Mouse (Mus musculus): ENCODE measurements around the gene Card10. TPM values are rescaled to one million over a fixed set of nuclear protein-coding genes. Genes with fewer than 3 reads are reported as not detected.

The Card10 gene
- polyA plus RNA-seq, 1 experiment, result 28.3 TPM

DNA sequence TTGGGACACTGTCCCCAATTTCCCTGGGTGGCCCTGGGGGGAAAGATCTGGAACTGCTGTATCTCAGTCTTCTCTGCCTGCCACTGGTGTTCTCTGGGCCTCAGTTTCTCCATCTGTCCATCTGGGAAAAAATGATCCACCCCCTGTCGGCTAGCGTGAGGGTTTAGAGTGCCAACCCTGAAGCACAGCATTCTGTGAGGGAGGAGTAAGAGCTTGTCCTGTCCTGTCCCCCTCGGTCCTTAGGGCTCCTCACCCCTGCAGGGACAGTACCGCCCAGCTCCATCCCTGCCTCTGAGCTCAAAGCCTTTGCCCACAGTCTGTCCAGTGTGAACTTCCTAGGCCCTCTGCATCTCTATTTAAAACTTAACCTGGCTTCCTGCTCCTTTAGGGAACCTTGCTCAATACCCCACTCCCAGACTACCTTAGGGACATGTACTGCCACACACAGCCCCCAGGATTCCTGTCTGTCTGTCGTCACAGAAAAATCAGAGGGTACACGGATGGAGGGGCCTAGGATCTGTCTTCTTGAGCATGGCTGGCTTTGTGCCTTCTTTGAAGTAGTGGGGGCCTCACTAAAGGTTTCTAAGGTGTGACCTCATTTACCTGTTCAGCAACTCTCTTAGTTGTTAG, 38.4 kb upstream of the Card10 start:
- Histone ChIP-seq H3K36me3 (ENCODE audit: control insufficient read depth, insufficient read depth, low read length) (no peaks in the 10 kb centered on the region), H3K4me3 (ENCODE audit: low read depth, low read length) (no peak overlapping the region), H3K27ac (ENCODE audit: insufficient read depth, low read depth, low read length) (no peak overlapping the region), H3K27me3 (ENCODE audit: control insufficient read depth, insufficient read depth, low read length) (peaks cover 2% of the 10 kb centered on the region; the same call in 1 of the 2 replicates), H3K4me1 (ENCODE audit: control insufficient read depth, insufficient read depth, insufficient read length, low read length) (peaks cover 18% of the 10 kb centered on the region)
- TF ChIP-seq POLR2A (IDR thresholded peaks at IDR 0.05; ENCODE audit: low read depth, low read length) (no peak), CTCF (IDR thresholded peaks at IDR 0.05; ENCODE audit: extremely low read depth, insufficient read length, insufficient replicate concordance, low read depth, low read length) (no peak)
- WGBS, result 86% methylated on average over 6 of the region's 6 CpGs

DNA sequence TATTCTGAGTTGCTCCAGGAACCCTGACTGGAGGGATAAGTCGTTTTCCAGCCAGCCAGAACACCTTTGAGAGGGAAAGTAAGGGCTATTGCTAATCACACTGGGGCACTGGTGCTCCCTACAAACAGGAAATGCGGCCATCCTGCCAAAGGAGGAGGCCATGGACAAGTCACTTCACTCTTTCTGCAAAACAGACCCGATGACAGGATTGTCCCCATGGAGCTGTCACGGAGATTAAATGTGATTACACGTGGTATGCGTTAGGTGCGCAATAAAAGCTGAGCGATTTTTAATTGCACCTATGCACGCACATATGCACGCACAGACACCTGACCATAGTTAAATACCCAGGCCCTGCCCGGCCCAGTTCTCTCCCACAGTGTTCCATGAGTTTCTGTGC, 37.9 kb upstream of the Card10 start:
- 75% methylated on average over 11 of the region's 11 CpGs for WGBS
- H3K4me1 ChIP-seq (ENCODE audit: control insufficient read depth, insufficient read depth, insufficient read length, low read length), result peaks cover 16% of the 10 kb centered on the region
- H3K4me3 ChIP-seq (ENCODE audit: low read depth, low read length), result no peak overlapping the region
- TF ChIP-seq CTCF (IDR thresholded peaks at IDR 0.05; ENCODE audit: extremely low read depth, insufficient read length, insufficient replicate concordance, low read depth, low read length) (no peak), POLR2A (IDR thresholded peaks at IDR 0.05; ENCODE audit: low read depth, low read length) (no peak)
- no peak overlapping the region for H3K27ac ChIP-seq (ENCODE audit: insufficient read depth, low read depth, low read length)
- H3K36me3 ChIP-seq (ENCODE audit: control insufficient read depth, insufficient read depth, low read length), result no peaks in the 10 kb centered on the region
- H3K27me3 ChIP-seq (ENCODE audit: control insufficient read depth, insufficient read depth, low read length), result peaks cover 2% of the 10 kb centered on the region; the same call in 1 of the 2 replicates

DNA sequence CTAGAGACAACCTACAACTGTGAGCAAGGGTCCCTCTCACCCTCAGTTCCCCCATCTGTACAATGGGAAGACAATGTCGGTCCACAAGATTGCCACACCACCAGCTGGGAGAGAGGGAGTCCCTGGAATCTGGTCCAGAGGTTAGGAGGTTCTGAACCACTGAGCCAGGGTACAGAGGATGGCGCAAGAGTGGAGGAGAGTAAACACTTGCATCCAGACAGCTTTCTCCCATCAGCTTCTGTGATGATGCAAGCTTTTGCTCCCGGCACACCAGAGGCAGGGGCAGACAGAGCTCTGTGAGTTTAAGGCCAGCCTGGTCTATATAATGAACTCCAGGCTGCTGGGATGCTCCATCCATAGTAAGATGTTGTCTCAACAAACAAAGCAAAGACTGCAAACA, 37.4 kb upstream of the Card10 start:
- no peaks in the 10 kb centered on the region for H3K36me3 ChIP-seq (ENCODE audit: control insufficient read depth, insufficient read depth, low read length)
- H3K4me1 ChIP-seq (ENCODE audit: control insufficient read depth, insufficient read depth, insufficient read length, low read length), result peaks cover 15% of the 10 kb centered on the region
- H3K27me3 ChIP-seq (ENCODE audit: control insufficient read depth, insufficient read depth, low read length), result peaks cover 2% of the 10 kb centered on the region; the same call in 1 of the 2 replicates
- TF ChIP-seq CTCF (IDR thresholded peaks at IDR 0.05; ENCODE audit: extremely low read depth, insufficient read length, insufficient replicate concordance, low read depth, low read length), result no peak
- TF ChIP-seq POLR2A (IDR thresholded peaks at IDR 0.05; ENCODE audit: low read depth, low read length), result no peak
- no peak overlapping the region for H3K27ac ChIP-seq (ENCODE audit: insufficient read depth, low read depth, low read length)
- no peak overlapping the region for H3K4me3 ChIP-seq (ENCODE audit: low read depth, low read length)
- WGBS, result 69% methylated on average over 3 of the region's 3 CpGs

DNA sequence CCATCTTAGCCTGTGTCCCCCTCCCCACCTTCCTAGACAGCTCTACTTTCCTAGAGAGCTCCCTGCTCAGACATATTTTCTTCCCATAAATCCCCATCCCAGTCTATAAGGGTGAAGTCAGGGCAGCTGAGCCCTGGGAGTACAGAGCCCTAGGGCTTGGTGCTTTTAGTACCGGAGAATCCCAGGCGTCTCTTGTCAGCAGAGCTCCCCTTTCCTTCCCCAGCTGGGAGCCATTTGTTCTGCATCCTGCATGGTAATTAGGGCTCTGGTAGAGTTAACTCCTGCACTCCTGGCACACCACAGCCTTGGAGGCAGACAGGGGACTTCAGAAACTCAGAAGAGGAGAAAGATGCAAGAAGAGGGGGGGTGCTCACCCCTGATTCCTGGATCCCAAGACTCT, 36.9 kb upstream of the Card10 start:
- no peak for TF ChIP-seq CTCF (IDR thresholded peaks at IDR 0.05; ENCODE audit: extremely low read depth, insufficient read length, insufficient replicate concordance, low read depth, low read length)
- TF ChIP-seq POLR2A (IDR thresholded peaks at IDR 0.05; ENCODE audit: low read depth, low read length), result no peak
- peaks cover 2% of the 10 kb centered on the region; the same call in 1 of the 2 replicates for H3K27me3 ChIP-seq (ENCODE audit: control insufficient read depth, insufficient read depth, low read length)
- no peak overlapping the region for H3K27ac ChIP-seq (ENCODE audit: insufficient read depth, low read depth, low read length)
- 73% methylated on average over 2 of the region's 2 CpGs for WGBS
- H3K36me3 ChIP-seq (ENCODE audit: control insufficient read depth, insufficient read depth, low read length), result no peaks in the 10 kb centered on the region
- H3K4me3 ChIP-seq (ENCODE audit: low read depth, low read length), result no peak overlapping the region
- H3K4me1 ChIP-seq (ENCODE audit: control insufficient read depth, insufficient read depth, insufficient read length, low read length), result peaks cover 16% of the 10 kb centered on the region

DNA sequence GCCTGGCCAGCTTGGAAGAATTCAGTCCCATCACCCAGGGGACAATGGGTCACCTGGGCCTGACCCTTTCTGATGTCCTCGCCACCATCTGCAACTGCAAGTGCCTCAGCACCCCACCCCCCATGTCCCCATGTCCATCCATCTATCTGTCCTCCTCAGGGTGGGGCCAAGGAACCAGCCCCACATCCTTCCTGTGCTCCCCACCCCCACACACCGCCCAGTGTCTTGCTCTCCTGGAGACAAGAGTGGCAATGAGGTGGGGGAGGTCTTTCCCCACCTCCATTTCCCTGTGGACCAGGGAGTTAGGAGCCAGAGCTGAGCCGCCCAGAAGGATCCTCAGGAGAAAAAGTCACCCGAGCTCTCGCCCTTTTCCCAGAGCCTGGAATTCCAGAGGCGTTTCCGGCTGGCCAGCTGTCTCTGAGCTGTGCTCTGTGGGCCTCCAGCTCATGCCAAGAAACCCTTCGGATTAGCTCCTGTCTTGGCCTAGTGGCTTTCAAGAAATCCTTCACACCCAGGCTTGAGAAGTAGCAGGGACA, 33.3 kb upstream of the Card10 start:
- Histone ChIP-seq H3K36me3 (ENCODE audit: control insufficient read depth, insufficient read depth, low read length) (no peaks in the 10 kb centered on the region), H3K4me3 (ENCODE audit: low read depth, low read length) (no peak overlapping the region), H3K4me1 (ENCODE audit: control insufficient read depth, insufficient read depth, insufficient read length, low read length) (peaks cover 16% of the 10 kb centered on the region), H3K27ac (ENCODE audit: insufficient read depth, low read depth, low read length) (peak overlapping the region; percentile 68), H3K27me3 (ENCODE audit: control insufficient read depth, insufficient read depth, low read length) (no peaks in the 10 kb centered on the region)
- WGBS, result 79% methylated on average over 8 of the region's 8 CpGs
- TF ChIP-seq POLR2A (IDR thresholded peaks at IDR 0.05; ENCODE audit: low read depth, low read length) (no peak), CTCF (IDR thresholded peaks at IDR 0.05; ENCODE audit: extremely low read depth, insufficient read length, insufficient replicate concordance, low read depth, low read length) (no peak)

DNA sequence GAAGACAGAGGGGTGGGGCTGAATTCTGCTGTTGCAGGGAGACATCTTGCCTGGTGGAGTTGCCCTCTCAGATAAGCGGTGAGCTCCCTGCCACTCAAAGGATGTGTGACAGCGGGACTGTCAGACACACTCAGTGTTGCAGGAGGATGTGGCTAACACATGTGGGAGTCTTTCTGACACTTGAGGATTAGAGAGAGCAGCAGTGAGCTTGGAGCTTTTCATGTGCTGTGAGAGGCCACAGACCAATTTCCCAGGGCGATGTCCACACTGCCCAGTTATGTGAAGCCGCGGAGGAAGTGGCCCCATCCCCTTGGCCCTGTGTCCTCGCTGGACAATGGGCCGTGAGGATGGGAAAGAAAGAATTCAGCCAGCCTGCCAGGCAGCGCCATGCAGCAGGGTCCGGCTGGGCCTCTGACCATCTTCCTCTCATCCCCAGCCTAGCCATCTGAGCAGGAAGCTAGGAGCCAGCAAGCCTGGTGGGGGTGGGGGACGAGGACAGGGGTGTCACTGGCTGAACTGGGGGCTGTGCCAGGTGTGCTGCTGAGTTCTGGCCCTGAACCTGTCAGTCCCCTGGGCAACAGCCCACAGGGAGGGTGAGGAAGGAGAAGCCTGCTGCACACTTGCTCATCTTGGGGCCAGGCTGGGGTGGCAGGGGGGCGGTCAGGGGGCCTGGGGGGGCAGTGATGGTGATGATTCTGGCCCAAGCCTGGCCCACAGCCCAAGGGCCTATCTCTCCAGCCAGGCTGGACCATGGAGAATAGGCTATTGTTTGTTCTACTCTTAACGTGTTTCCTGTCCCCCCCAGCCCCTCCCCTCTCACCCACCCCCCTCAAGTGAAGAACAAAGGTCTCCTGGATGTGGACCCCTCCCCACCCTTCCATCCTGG, 32.6 kb upstream of the Card10 start:
- WGBS, result 56% methylated on average over 12 of the region's 12 CpGs
- Histone ChIP-seq H3K27me3 (ENCODE audit: control insufficient read depth, insufficient read depth, low read length) (no peaks in the 10 kb centered on the region), H3K4me1 (ENCODE audit: control insufficient read depth, insufficient read depth, insufficient read length, low read length) (peaks cover 19% of the 10 kb centered on the region), H3K4me3 (ENCODE audit: low read depth, low read length) (no peak overlapping the region), H3K27ac (ENCODE audit: insufficient read depth, low read depth, low read length) (peak overlapping the region; percentile 43), H3K36me3 (ENCODE audit: control insufficient read depth, insufficient read depth, low read length) (no peaks in the 10 kb centered on the region)
- TF ChIP-seq POLR2A (IDR thresholded peaks at IDR 0.05; ENCODE audit: low read depth, low read length) (no peak), CTCF (IDR thresholded peaks at IDR 0.05; ENCODE audit: extremely low read depth, insufficient read length, insufficient replicate concordance, low read depth, low read length) (no peak)

Data from small intestine, adult 2 months (tissue).